Mouse (Mus musculus): Measurements from ENCODE around the gene Tnnt1. TPM values are rescaled to one million over a fixed set of nuclear protein-coding genes. Genes with fewer than 3 reads are reported as not detected.
"Not testable (repeated sequence)": the region's sequence is repeated elsewhere in the genome, so short reads cannot be mapped to it uniquely, and the experiment has no call there.

The Tnnt1 gene
- polyA plus RNA-seq, 1 experiment from 2014 or later: not detected

GRCm38 (mm10) chr7:4536369-4536768 lies 20.2 kb upstream of the Tnnt1 start:
- POLR2A ChIA-PET: no interaction called here
- in situ Hi-C loops (cut with MboI; ENCODE audit: low pct_unique_long_range_greater_than_20kb): no loop called here
- ATAC-seq (no peak), DNase-seq (ENCODE audit: low read depth, low spot score) (no peak)
- TF ChIP-seq CTCF (IDR thresholded peaks at IDR 0.05): no peak
- H3K27me3 ChIP-seq: peaks cover 17% of the 10 kb centered on the region
- CTCF ChIA-PET: no interaction called here

GRCm38 (mm10) chr7:4532005-4532729 lies 16.0 kb upstream of the Tnnt1 start, which contains the start of gene Dnaaf3:
Gene Dnaaf3, minus strand, starts transcription at chr7:4532453.
- TF ChIP-seq CTCF (IDR thresholded peaks at IDR 0.05): no peak
- POLR2A ChIA-PET: no interaction called here
- in situ Hi-C loops (cut with MboI; ENCODE audit: low pct_unique_long_range_greater_than_20kb): no loop called here
- peak; percentile 63 for DNase-seq (ENCODE audit: low read depth, low spot score)
- ATAC-seq: peak; percentile 93
- CTCF ChIA-PET: interaction anchor here (1.6 kb wide), 1 partner anchor 8 kb away, joined by 3 read pairs; the partner anchor contains the start of gene Tnni3
- H3K27me3 ChIP-seq: peaks cover 8% of the 10 kb centered on the region

DNA sequence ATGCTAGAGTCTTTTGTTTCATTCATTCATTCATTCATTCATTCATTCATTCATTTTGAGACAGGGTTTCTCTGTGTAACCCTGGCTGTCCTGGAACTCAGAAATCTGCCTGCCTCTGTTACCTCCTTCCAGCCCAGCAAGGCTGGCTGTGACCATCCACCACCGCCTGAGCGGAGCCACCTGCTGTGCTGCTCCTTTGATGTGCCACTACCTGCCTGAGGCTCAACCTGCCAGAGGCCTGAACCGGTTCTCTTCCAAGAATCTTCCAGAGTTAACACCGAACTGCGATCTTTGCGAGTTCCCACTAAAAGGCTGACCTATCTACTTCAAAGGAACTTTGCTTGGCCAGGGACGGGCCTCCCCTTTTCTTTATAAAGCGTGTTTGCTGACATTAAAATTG lies 14.0 kb upstream of the Tnnt1 start:
- POLR2A ChIA-PET; in situ Hi-C loops (cut with MboI; ENCODE audit: low pct_unique_long_range_greater_than_20kb); H3K27me3 ChIP-seq; ATAC-seq; DNase-seq (ENCODE audit: low read depth, low spot score): not testable (repeated sequence)
- CTCF ChIA-PET: interaction anchor here (0.7 kb wide), 1 partner anchor 14 kb away, joined by 3 read pairs; no protein-coding TSS in a partner anchor

- no peaks in the 10 kb centered on the region for H3K27me3 ChIP-seq
- DNase-seq (ENCODE audit: low read depth, low spot score): no peak
- ChIA-PET CTCF (no interaction called here), POLR2A (no interaction called here)
- in situ Hi-C loops (cut with MboI; ENCODE audit: low pct_unique_long_range_greater_than_20kb): no loop called here
- no peak for TF ChIP-seq CTCF (IDR thresholded peaks at IDR 0.05)
- no peak for ATAC-seq
Observed at GRCm38 (mm10) chr7:4527302-4527689, 11.1 kb upstream of the Tnnt1 start.

- in situ Hi-C loops (cut with MboI; ENCODE audit: low pct_unique_long_range_greater_than_20kb): no loop called here
- TF ChIP-seq CTCF (IDR thresholded peaks at IDR 0.05): no peak
- ATAC-seq: no peak
- POLR2A ChIA-PET: no interaction called here
- CTCF ChIA-PET: interaction anchor here (0.8 kb wide), 1 partner anchor 13 kb away, joined by 3 read pairs; no protein-coding TSS in a partner anchor
- DNase-seq (ENCODE audit: low read depth, low spot score): no peak
- no peaks in the 10 kb centered on the region for H3K27me3 ChIP-seq
Observed at GRCm38 (mm10) chr7:4526341-4527301, 10.4 kb upstream of the Tnnt1 start.

DNA sequence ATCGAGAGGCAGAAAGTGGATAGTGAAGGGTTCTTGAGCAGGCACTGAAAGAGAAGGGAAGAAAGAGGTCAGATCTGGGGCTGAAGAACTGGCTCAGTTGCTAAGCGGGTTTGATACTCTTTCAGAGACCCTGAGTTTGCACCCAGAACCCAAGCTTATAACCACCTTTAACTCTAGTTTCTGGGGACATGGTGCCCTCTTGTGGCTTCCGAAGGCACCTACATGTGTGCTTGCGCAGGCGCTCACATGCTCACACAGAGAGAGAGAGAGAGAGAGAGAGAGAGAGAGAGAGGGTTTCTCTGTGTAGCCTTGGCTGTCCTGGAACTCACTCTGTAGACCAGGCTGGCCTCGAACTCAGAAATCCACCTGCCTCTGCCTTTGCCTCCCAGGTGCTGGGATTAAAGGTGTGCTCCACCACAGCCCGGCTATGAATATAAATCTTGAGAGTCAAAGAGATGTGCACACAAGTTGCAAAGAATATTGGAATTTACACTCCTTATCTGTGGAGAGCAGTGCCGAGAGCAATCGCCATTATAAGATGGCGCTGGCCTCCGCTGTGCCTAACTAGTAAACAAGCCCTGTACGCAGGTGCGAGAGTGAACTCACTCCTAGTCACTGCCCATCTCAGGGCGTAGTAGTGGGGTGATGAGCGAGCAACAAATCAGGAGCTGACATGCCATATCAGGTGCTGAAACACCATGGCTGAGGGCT lies 8.2 kb upstream of the Tnnt1 start, which contains the start of gene Tnni3:
TSS of gene Tnni3 (minus strand) at position 18 of the 711 bp plus-strand sequence.
- in situ Hi-C loops (cut with MboI; ENCODE audit: low pct_unique_long_range_greater_than_20kb); H3K27me3 ChIP-seq; DNase-seq (ENCODE audit: low read depth, low spot score): not testable (repeated sequence)
- peak; percentile 71 for TF ChIP-seq CTCF (IDR thresholded peaks at IDR 0.05)
- ChIA-PET CTCF (interaction anchor here (0.9 to 3.4 kb wide), 8 partner anchors 8 to 91 kb away, joined by 3 to 20 read pairs (median 3); partner anchors contain the start of genes Dnaaf3 and Tnnt1), POLR2A (interaction anchor here (0.7 kb wide), 2 partner anchors 14 to 938 kb away, joined by 3 to 4 read pairs; no protein-coding TSS in a partner anchor)
- peak; percentile 60 for ATAC-seq

DNA sequence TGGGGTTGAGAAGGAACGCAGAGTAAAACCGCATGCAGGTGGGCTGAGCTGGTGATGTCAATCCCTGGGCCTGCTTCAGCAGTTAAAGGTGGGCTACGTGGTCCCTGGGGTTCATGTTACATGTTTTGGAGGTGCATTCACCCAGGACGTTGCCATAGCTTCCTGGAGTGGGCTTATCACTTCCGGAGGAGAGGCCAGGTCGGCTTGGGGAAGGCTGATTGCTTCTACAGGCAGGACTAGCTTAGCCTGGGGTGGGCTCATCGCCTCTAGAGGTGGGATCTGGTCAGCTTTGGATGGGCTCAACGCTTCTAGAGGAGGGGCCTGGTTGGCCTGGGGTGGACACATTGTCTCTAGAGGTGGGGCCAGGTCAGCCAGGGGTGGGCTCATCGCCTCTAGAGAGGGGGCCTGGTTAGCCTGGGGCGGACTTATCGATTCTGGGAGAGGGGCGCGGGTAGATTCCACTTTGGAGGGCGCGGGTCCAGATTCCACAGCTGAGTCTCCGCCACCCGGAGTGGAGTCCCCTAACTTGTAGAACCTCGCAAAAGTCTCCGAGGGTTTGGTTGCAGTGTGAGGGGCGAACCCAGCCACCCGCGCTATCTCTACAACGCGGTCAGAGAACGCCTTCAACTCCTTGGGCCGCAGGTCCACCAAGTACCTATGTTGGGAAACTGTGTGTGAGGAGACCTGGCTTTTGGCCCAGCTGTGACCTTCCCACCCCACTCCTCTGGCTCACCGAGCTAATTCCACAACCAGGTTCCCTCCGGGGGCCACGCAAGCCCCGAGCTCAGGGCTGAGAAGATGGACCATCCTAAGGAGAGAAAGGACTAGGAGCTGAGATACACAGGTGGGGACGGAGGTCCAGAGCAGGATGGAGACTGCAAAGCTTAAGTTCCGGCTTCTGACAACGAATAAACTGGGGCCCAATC lies 7.3 kb upstream of the Tnnt1 start:
- DNase-seq (ENCODE audit: low read depth, low spot score) (no peak), ATAC-seq (no peak)
- no peak for TF ChIP-seq CTCF (IDR thresholded peaks at IDR 0.05)
- POLR2A ChIA-PET: interaction anchor here (0.7 kb wide), 2 partner anchors 13 to 937 kb away, joined by 3 to 4 read pairs; no protein-coding TSS in a partner anchor
- CTCF ChIA-PET: interaction anchor here (0.9 to 3.4 kb wide), 7 partner anchors 8 to 92 kb away, joined by 3 to 20 read pairs (median 3); partner anchors contain the start of genes Dnaaf3 and Tnnt1
- in situ Hi-C loops (cut with MboI; ENCODE audit: low pct_unique_long_range_greater_than_20kb): no loop called here
- H3K27me3 ChIP-seq: no peaks in the 10 kb centered on the region

- no peak for DNase-seq (ENCODE audit: low read depth, low spot score)
- CTCF ChIA-PET: interaction anchor here (2.3 to 3.4 kb wide), 2 partner anchors 9 to 13 kb away, joined by 20 read pairs; no protein-coding TSS in a partner anchor
Observed at GRCm38 (mm10) chr7:4522292-4522691, 6.1 kb upstream of the Tnnt1 start.

More at GRCm38 (mm10) chr7:4522292-4522691, 6.1 kb upstream of the Tnnt1 start:
- in situ Hi-C loops (cut with MboI; ENCODE audit: low pct_unique_long_range_greater_than_20kb): no loop called here
- no peak for TF ChIP-seq CTCF (IDR thresholded peaks at IDR 0.05)
- ATAC-seq: no peak
- POLR2A ChIA-PET: no interaction called here
- H3K27me3 ChIP-seq: no peaks in the 10 kb centered on the region

Data from Patski (cell line).